9 mouse cellular contexts compared by ENCODE assay signal in the genomic region with DNA sequence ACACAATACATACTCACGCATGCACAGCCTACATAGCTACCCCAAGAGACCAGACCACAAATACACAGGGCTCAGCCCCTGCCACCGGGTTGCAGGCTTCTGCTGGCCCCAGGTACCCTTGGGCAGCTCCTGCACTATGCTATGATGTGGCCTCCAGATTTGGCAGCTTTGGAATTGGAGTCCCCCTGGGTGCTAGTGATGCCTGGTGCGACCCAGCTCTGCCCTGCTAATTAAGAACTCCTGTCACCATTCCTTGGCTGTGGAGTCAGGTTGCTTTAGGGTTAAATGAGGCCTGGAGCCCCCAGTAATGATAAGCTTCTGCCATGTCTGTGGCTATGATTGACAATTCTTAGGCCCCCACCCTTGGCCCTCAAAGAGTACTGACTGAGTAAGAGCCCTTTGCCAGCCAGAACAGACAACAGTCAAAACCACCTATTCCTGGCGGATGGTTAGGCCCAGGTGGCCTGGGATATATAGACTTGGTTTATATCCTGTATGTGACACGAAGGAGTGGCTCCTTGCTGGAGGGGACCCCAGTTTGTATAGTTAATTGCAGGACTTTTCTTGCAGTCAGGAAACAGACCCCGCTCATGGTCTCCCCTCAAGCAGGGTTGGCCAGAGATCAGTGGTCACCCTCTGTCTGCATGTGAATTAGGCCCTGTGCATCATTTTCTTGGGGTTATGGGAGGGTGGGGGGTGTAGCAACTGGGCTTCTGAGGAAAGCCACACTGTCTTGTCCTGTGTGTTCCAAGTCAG. TPM values are rescaled to one million over a fixed set of nuclear protein-coding genes. Genes with fewer than 3 reads are reported as not detected.
DNase-seq lines count a peak whose midpoint lies in the region; ATAC-seq and TF ChIP-seq lines count a peak whose summit lies in the region.
"Had no signal": no experiment of that assay in that cellular context is flagged by ENCODE, and none has a peak within 500 bp of the region (broad histone marks: within the 10 kb centered on the region; RNA-seq: fewer than 3 reads in every experiment).

No protein-coding gene starts in this region.

- H3K27ac ChIP-seq in hindbrain, embryonic 12.5 days, result peak overlapping the region; percentile 84
- no peak overlapping the region; the same call in 1 of the 2 replicates for H3K27ac ChIP-seq in hindbrain, embryonic 14.5 days
- peak overlapping the region; percentile 80 for H3K27ac ChIP-seq in hindbrain, embryonic 13.5 days
- H3K27ac ChIP-seq in small intestine, adult 2 months (ENCODE audit: insufficient read depth, low read depth, low read length), result peak overlapping the region; percentile 90

- peaks cover 71% of the 10 kb centered on the region for H3K4me1 ChIP-seq in hindbrain, embryonic 12.5 days
- peaks cover 45% of the 10 kb centered on the region for H3K4me1 ChIP-seq in hindbrain, embryonic 14.5 days (replicated peaks; ENCODE audit: control insufficient read depth, insufficient read depth, low read length)
- H3K4me1 ChIP-seq in megakaryocyte, embryonic 14.5 days, result peaks cover 100% of the 10 kb centered on the region
- H3K4me1 ChIP-seq in hindbrain, embryonic 13.5 days (replicated peaks), result peaks cover 82% of the 10 kb centered on the region
- H3K4me1 ChIP-seq in small intestine, adult 2 months (ENCODE audit: control insufficient read depth, insufficient read depth, insufficient read length, low read length), result peaks cover 63% of the 10 kb centered on the region

- 0 out of 2 replicates have a peak, but pooled peaks have one; percentile 0 for ATAC-seq in hindbrain, embryonic 12.5 days (ENCODE audit: low FRiP score)
- ATAC-seq in hindbrain, embryonic 14.5 days (ENCODE audit: low FRiP score), result no peak
- no peak for ATAC-seq in megakaryocyte, adult 5-6 weeks (ENCODE audit: poor library complexity, severe bottlenecking)
- ATAC-seq in hindbrain, embryonic 13.5 days (ENCODE audit: low FRiP score), result no peak
- ATAC-seq in granulocyte monocyte progenitor cell, adult 5-6 weeks (replicated peaks; ENCODE audit: poor library complexity, severe bottlenecking), result no peak

- TF ChIP-seq POLR2A in small intestine, adult 2 months (IDR thresholded peaks at IDR 0.05; ENCODE audit: low read depth, low read length), result no peak

- no peak overlapping the region for H3K4me2 ChIP-seq in hindbrain, embryonic 12.5 days (replicated peaks)
- no peak overlapping the region for H3K4me2 ChIP-seq in hindbrain, embryonic 14.5 days (replicated peaks)
- H3K4me2 ChIP-seq in hindbrain, embryonic 13.5 days, result no peak overlapping the region

- DNase-seq in hindbrain, embryonic 14.5 days (ENCODE audit: low spot score), result no peak
- DNase-seq in right cerebral cortex, postnatal 4 days, result no peak
- DNase-seq: gastrocnemius, postnatal 10 days had no signal

- 56% methylated on average over 6 of the region's 6 CpGs for WGBS in hindbrain, embryonic 12.5 days
- WGBS in hindbrain, embryonic 14.5 days, result 63% methylated on average over 6 of the region's 6 CpGs
- 60% methylated on average over 6 of the region's 6 CpGs for WGBS in hindbrain, embryonic 13.5 days
- WGBS in small intestine, adult 2 months, result 90% methylated on average over 6 of the region's 6 CpGs

- H3K36me3 ChIP-seq in hindbrain, embryonic 12.5 days, result peaks cover 12% of the 10 kb centered on the region
- peaks cover 6% of the 10 kb centered on the region for H3K36me3 ChIP-seq in hindbrain, embryonic 14.5 days (replicated peaks; ENCODE audit: control insufficient read depth, insufficient read depth)
- H3K36me3 ChIP-seq in megakaryocyte, embryonic 14.5 days (replicated peaks; ENCODE audit: low read length), result peaks cover 35% of the 10 kb centered on the region
- peaks cover 11% of the 10 kb centered on the region for H3K36me3 ChIP-seq in hindbrain, embryonic 13.5 days
- H3K36me3 ChIP-seq in small intestine, adult 2 months (ENCODE audit: control insufficient read depth, insufficient read depth, low read length), result peaks cover 13% of the 10 kb centered on the region

- H3K9me3 ChIP-seq in hindbrain, embryonic 12.5 days (replicated peaks), result no peaks in the 10 kb centered on the region
- H3K9me3 ChIP-seq in hindbrain, embryonic 14.5 days (ENCODE audit: control insufficient read depth, low read length), result no peaks in the 10 kb centered on the region
- H3K9me3 ChIP-seq in megakaryocyte, embryonic 14.5 days, result no peaks in the 10 kb centered on the region
- H3K9me3 ChIP-seq in hindbrain, embryonic 13.5 days, result no peaks in the 10 kb centered on the region

- no peak overlapping the region for H3K4me3 ChIP-seq in hindbrain, embryonic 12.5 days
- no peak overlapping the region for H3K4me3 ChIP-seq in hindbrain, embryonic 14.5 days (replicated peaks; ENCODE audit: low read length)
- H3K4me3 ChIP-seq in megakaryocyte, embryonic 14.5 days (replicated peaks), result peak overlapping the region; percentile 28
- no peak overlapping the region for H3K4me3 ChIP-seq in hindbrain, embryonic 13.5 days
- no peak overlapping the region for H3K4me3 ChIP-seq in small intestine, adult 2 months (ENCODE audit: low read depth, low read length)

- no peak for TF ChIP-seq CTCF in small intestine, adult 2 months (IDR thresholded peaks at IDR 0.05; ENCODE audit: extremely low read depth, insufficient read length, insufficient replicate concordance, low read depth, low read length)

- H3K27me3 ChIP-seq in hindbrain, embryonic 12.5 days, result no peaks in the 10 kb centered on the region
- H3K27me3 ChIP-seq in hindbrain, embryonic 14.5 days (ENCODE audit: control insufficient read depth, insufficient read depth, low read length), result no peaks in the 10 kb centered on the region
- H3K27me3 ChIP-seq in megakaryocyte, embryonic 14.5 days (replicated peaks), result no peaks in the 10 kb centered on the region
- H3K27me3 ChIP-seq in hindbrain, embryonic 13.5 days, result no peaks in the 10 kb centered on the region
- H3K27me3 ChIP-seq in small intestine, adult 2 months (ENCODE audit: control insufficient read depth, insufficient read depth, low read length), result no peaks in the 10 kb centered on the region

- H3K9ac ChIP-seq in hindbrain, embryonic 12.5 days, result no peak overlapping the region; the same call in 1 of the 2 replicates
- no peak overlapping the region for H3K9ac ChIP-seq in hindbrain, embryonic 14.5 days
- peak overlapping the region; percentile 39; the same call in 1 of the 2 replicates for H3K9ac ChIP-seq in hindbrain, embryonic 13.5 days

RNA-seq across cellular contexts. Expression of gene Idh2, which starts 38.1 kb away (rescaled TPM):
- 322 and 326 TPM in 2 replicates for polyA plus RNA-seq in hindbrain, embryonic 12.5 days (2016; fragmentation: Nextera tagmentation; extraction: Ambion mirVana)
- polyA plus RNA-seq in hindbrain, embryonic 14.5 days (2014; fragmentation: Nextera tagmentation; extraction: Ambion mirVana), result 198 and 205 TPM in 2 replicates
- polyA plus RNA-seq in megakaryocyte, embryonic 14.5 days (2012; ENCODE audit: insufficient read depth, low replicate concordance), result 14.1 and 79.2 TPM in 2 replicates
- total RNA-seq in megakaryocyte, adult 5-6 weeks (2015), result 74.9 and 77.7 TPM in 2 replicates
- total RNA-seq in megakaryocyte, adult 5-6 weeks (2017), result 85.5 and 90.4 TPM in 2 replicates
- polyA plus RNA-seq in hindbrain, embryonic 13.5 days (2015; fragmentation: Nextera tagmentation; extraction: Ambion mirVana), result 237 and 256 TPM in 2 replicates
- 57.2 and 82.3 TPM in 2 replicates for polyA plus RNA-seq in small intestine, adult 2 months (2012; rRNA removed)
- 259 and 298 TPM in 2 replicates for total RNA-seq in granulocyte monocyte progenitor cell, adult 5-6 weeks (2014; fragmentation: Nextera tagmentation)
- 338 and 368 TPM in 2 replicates for total RNA-seq in granulocyte monocyte progenitor cell, adult 5-6 weeks (2017)

RNA-seq across cellular contexts. Expression of gene Zfp710, which starts 52.5 kb away (rescaled TPM):
- 26.0 and 26.4 TPM in 2 replicates for polyA plus RNA-seq in hindbrain, embryonic 12.5 days (2016; fragmentation: Nextera tagmentation; extraction: Ambion mirVana)
- polyA plus RNA-seq in hindbrain, embryonic 14.5 days (2014; fragmentation: Nextera tagmentation; extraction: Ambion mirVana), result 14.7 and 17.5 TPM in 2 replicates
- 55.0 and 142 TPM in 2 replicates for polyA plus RNA-seq in megakaryocyte, embryonic 14.5 days (2012; ENCODE audit: insufficient read depth, low replicate concordance)
- total RNA-seq in megakaryocyte, adult 5-6 weeks (2015), result 59.1 and 66.2 TPM in 2 replicates
- total RNA-seq in megakaryocyte, adult 5-6 weeks (2017), result 73.8 and 90.1 TPM in 2 replicates
- 18.3 and 18.5 TPM in 2 replicates for polyA plus RNA-seq in hindbrain, embryonic 13.5 days (2015; fragmentation: Nextera tagmentation; extraction: Ambion mirVana)
- polyA plus RNA-seq in small intestine, adult 2 months (2012; rRNA removed), result 34.9 and 67.9 TPM in 2 replicates
- total RNA-seq in granulocyte monocyte progenitor cell, adult 5-6 weeks (2014; fragmentation: Nextera tagmentation), result 26.7 and 27.6 TPM in 2 replicates
- 13.7 and 24.3 TPM in 2 replicates for total RNA-seq in granulocyte monocyte progenitor cell, adult 5-6 weeks (2017)
